Mouse (Mus musculus): Measurements from ENCODE around the gene Ccdc106. TPM values are rescaled to one million over a fixed set of nuclear protein-coding genes. Genes with fewer than 3 reads are reported as not detected.

Gene Ccdc106
- polyA plus RNA-seq, 1 experiment from 2014 or later, result 15.1 TPM

GRCm38 (mm10) chr7:5101066-5101663 lies 80.8 kb downstream of the Ccdc106 start:
- Histone ChIP-seq H3K9me3 (ENCODE audit: control insufficient read depth, low read length) (no peaks in the 10 kb centered on the region), H3K4me3 (ENCODE audit: low read depth, low read length) (no peak overlapping the region), H3K36me3 (ENCODE audit: control insufficient read depth, insufficient read depth, low read length) (peaks cover 32% of the 10 kb centered on the region), H3K9ac (ENCODE audit: low read length) (no peak overlapping the region), H3K27ac (ENCODE audit: low read depth) (no peak overlapping the region), H3K4me1 (replicated peaks; ENCODE audit: control insufficient read depth, insufficient read depth, low read length) (no peaks in the 10 kb centered on the region), H3K4me2 (ENCODE audit: low read length) (no peak overlapping the region), H3K27me3 (replicated peaks; ENCODE audit: control insufficient read depth, insufficient read depth, low read length) (no peaks in the 10 kb centered on the region)
- ATAC-seq (replicated peaks; ENCODE audit: low FRiP score, low TSS enrichment, low read depth) (no peak), DNase-seq (ENCODE audit: low spot score) (no peak)
- WGBS, result 84% methylated on average over 10 of the region's 10 CpGs

DNA sequence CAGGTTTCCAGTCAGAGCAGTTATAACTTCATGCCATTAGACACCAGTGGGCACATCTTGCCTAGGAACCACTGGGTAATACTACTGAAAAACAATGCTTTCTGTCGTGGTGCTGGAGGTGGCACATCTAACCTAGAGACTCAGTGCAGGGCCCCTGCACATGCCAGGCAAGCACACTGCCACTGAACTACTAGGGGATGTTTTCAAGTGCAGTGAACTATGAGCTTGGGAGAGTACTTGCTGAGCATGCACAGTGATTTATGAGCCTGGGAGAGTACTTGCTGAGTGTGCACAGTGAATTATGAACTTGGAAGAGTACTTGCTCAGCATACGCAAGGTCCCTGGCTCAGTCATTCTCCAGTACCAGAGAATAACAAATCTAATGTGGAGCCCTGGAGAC lies 82.2 kb downstream of the Ccdc106 start:
- Histone ChIP-seq H3K4me3 (ENCODE audit: low read depth, low read length) (no peak overlapping the region), H3K4me1 (replicated peaks; ENCODE audit: control insufficient read depth, insufficient read depth, low read length) (no peaks in the 10 kb centered on the region), H3K9me3 (ENCODE audit: control insufficient read depth, low read length) (no peaks in the 10 kb centered on the region), H3K9ac (ENCODE audit: low read length) (no peak overlapping the region), H3K27me3 (replicated peaks; ENCODE audit: control insufficient read depth, insufficient read depth, low read length) (no peaks in the 10 kb centered on the region), H3K27ac (ENCODE audit: low read depth) (no peak overlapping the region), H3K4me2 (ENCODE audit: low read length) (no peak overlapping the region), H3K36me3 (ENCODE audit: control insufficient read depth, insufficient read depth, low read length) (peaks cover 18% of the 10 kb centered on the region)
- ATAC-seq (replicated peaks; ENCODE audit: low FRiP score, low TSS enrichment, low read depth) (no peak), DNase-seq (ENCODE audit: low spot score) (no peak)
- 88% methylated on average over 2 of the region's 2 CpGs for WGBS

DNA sequence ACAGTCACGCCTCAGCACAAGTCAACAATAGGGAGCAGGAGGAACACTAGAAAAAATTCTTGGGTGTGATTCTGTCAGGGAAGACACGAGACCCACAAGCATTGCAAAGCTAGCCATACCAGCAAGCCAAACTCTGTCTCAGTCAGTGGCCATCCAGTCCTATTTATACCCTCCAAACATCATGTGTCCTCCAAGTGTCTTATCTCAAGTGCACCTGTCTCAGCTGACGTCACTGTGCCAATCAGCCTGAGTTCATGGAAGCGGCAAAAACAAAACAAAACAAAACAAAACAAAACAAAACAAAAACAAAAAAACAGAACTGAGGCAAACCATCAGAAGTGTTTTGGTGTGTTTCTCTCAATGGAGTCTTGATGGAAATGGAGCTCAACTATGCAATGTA lies 87.9 kb downstream of the Ccdc106 start:
- Histone ChIP-seq H3K27me3 (replicated peaks; ENCODE audit: control insufficient read depth, insufficient read depth, low read length) (no peaks in the 10 kb centered on the region), H3K4me2 (ENCODE audit: low read length) (no peak overlapping the region), H3K9ac (ENCODE audit: low read length) (no peak overlapping the region), H3K4me3 (ENCODE audit: low read depth, low read length) (no peak overlapping the region), H3K9me3 (ENCODE audit: control insufficient read depth, low read length) (no peaks in the 10 kb centered on the region), H3K36me3 (ENCODE audit: control insufficient read depth, insufficient read depth, low read length) (no peaks in the 10 kb centered on the region), H3K4me1 (replicated peaks; ENCODE audit: control insufficient read depth, insufficient read depth, low read length) (no peaks in the 10 kb centered on the region), H3K27ac (ENCODE audit: low read depth) (no peak overlapping the region)
- DNase-seq (ENCODE audit: low spot score), result peak; percentile 10
- ATAC-seq (replicated peaks; ENCODE audit: low FRiP score, low TSS enrichment, low read depth), result no peak
- 77% methylated on average over 4 of the region's 4 CpGs for WGBS

GRCm38 (mm10) chr7:5109301-5109700 lies 88.9 kb downstream of the Ccdc106 start:
- Histone ChIP-seq H3K9me3 (ENCODE audit: control insufficient read depth, low read length) (no peaks in the 10 kb centered on the region), H3K27me3 (replicated peaks; ENCODE audit: control insufficient read depth, insufficient read depth, low read length) (no peaks in the 10 kb centered on the region), H3K4me1 (replicated peaks; ENCODE audit: control insufficient read depth, insufficient read depth, low read length) (no peaks in the 10 kb centered on the region), H3K9ac (ENCODE audit: low read length) (no peak overlapping the region), H3K4me3 (ENCODE audit: low read depth, low read length) (no peak overlapping the region), H3K36me3 (ENCODE audit: control insufficient read depth, insufficient read depth, low read length) (no peaks in the 10 kb centered on the region), H3K4me2 (ENCODE audit: low read length) (no peak overlapping the region), H3K27ac (ENCODE audit: low read depth) (no peak overlapping the region)
- DNase-seq (ENCODE audit: low spot score) (no peak), ATAC-seq (replicated peaks; ENCODE audit: low FRiP score, low TSS enrichment, low read depth) (no peak)
- 81% methylated on average over 8 of the region's 8 CpGs for WGBS

Other genes with a start within 250 kb of the Ccdc106 start
- not detected in 2 replicates for gene Fam71e2, start 249.3 kb upstream of the Ccdc106 start, polyA plus RNA-seq (2014; fragmentation: Nextera tagmentation; extraction: Ambion mirVana)
- gene Il11, start 237.7 kb upstream of the Ccdc106 start, polyA plus RNA-seq (2014; fragmentation: Nextera tagmentation; extraction: Ambion mirVana), result 0.28 TPM in 1 of 2 replicates, not detected in the other
- 0.52 TPM in 1 of 2 replicates, not detected in the other for gene Tmem190, start 237.6 kb upstream of the Ccdc106 start, polyA plus RNA-seq (2014; fragmentation: Nextera tagmentation; extraction: Ambion mirVana)
- gene Tmem238, start 230.9 kb upstream of the Ccdc106 start, polyA plus RNA-seq (2014; fragmentation: Nextera tagmentation; extraction: Ambion mirVana), result 14.5 and 24.3 TPM in 2 replicates
- 293 and 321 TPM in 2 replicates for gene Rpl28, start 227.7 kb upstream of the Ccdc106 start, polyA plus RNA-seq (2014; fragmentation: Nextera tagmentation; extraction: Ambion mirVana)
- gene Ube2s, start 208.0 kb upstream of the Ccdc106 start, polyA plus RNA-seq (2014; fragmentation: Nextera tagmentation; extraction: Ambion mirVana), result 354 and 371 TPM in 2 replicates
- 0.30 and 0.42 TPM in 2 replicates for gene Shisa7, start 175.9 kb upstream of the Ccdc106 start, polyA plus RNA-seq (2014; fragmentation: Nextera tagmentation; extraction: Ambion mirVana)
- 6.3 and 8.9 TPM in 2 replicates for gene Isoc2b, start 150.3 kb upstream of the Ccdc106 start, polyA plus RNA-seq (2014; fragmentation: Nextera tagmentation; extraction: Ambion mirVana)
- 0.96 and 1.0 TPM in 2 replicates for gene Isoc2a, start 143.4 kb upstream of the Ccdc106 start, polyA plus RNA-seq (2014; fragmentation: Nextera tagmentation; extraction: Ambion mirVana)
- gene Gm36210, start 114.0 kb upstream of the Ccdc106 start, polyA plus RNA-seq (2014; fragmentation: Nextera tagmentation; extraction: Ambion mirVana), result not detected in 2 replicates
- 3.3 and 4.0 TPM in 2 replicates for gene Zfp628, start 105.3 kb upstream of the Ccdc106 start, polyA plus RNA-seq (2014; fragmentation: Nextera tagmentation; extraction: Ambion mirVana)
- gene Nat14, start 98.5 kb upstream of the Ccdc106 start, polyA plus RNA-seq (2014; fragmentation: Nextera tagmentation; extraction: Ambion mirVana), result 3.1 and 3.3 TPM in 2 replicates
- gene Ssc5d, start 94.8 kb upstream of the Ccdc106 start, polyA plus RNA-seq (2014; fragmentation: Nextera tagmentation; extraction: Ambion mirVana), result 3.7 and 4.0 TPM in 2 replicates
- gene Sbk2, start 56.1 kb upstream of the Ccdc106 start, polyA plus RNA-seq (2014; fragmentation: Nextera tagmentation; extraction: Ambion mirVana), result 0.23 and 0.26 TPM in 2 replicates
- gene Sbk3, start 49.4 kb upstream of the Ccdc106 start, polyA plus RNA-seq (2014; fragmentation: Nextera tagmentation; extraction: Ambion mirVana), result 0.16 TPM in 1 of 2 replicates, not detected in the other
- 30.6 and 35.4 TPM in 2 replicates for gene Zfp579, start 24.4 kb upstream of the Ccdc106 start, polyA plus RNA-seq (2014; fragmentation: Nextera tagmentation; extraction: Ambion mirVana)
- gene Zfp524, start 6.1 kb upstream of the Ccdc106 start, polyA plus RNA-seq (2014; fragmentation: Nextera tagmentation; extraction: Ambion mirVana), result 15.7 and 16.0 TPM in 2 replicates
- gene Fiz1, start 5.9 kb upstream of the Ccdc106 start, polyA plus RNA-seq (2014; fragmentation: Nextera tagmentation; extraction: Ambion mirVana), result 37.5 and 40.3 TPM in 2 replicates
- 1.0 and 2.0 TPM in 2 replicates for gene Gm44973, start 5.1 kb upstream of the Ccdc106 start, polyA plus RNA-seq (2014; fragmentation: Nextera tagmentation; extraction: Ambion mirVana)
- 6.2 and 7.2 TPM in 2 replicates for gene Zfp865, start 177 bp upstream of the Ccdc106 start, polyA plus RNA-seq (2014; fragmentation: Nextera tagmentation; extraction: Ambion mirVana)
- not detected in 2 replicates for gene 4632433K11Rik, start 13.6 kb downstream of the Ccdc106 start, polyA plus RNA-seq (2014; fragmentation: Nextera tagmentation; extraction: Ambion mirVana)
- gene Zfp784, start 17.9 kb downstream of the Ccdc106 start, polyA plus RNA-seq (2014; fragmentation: Nextera tagmentation; extraction: Ambion mirVana), result 4.8 and 6.3 TPM in 2 replicates
- gene Zfp580, start 31.0 kb downstream of the Ccdc106 start, polyA plus RNA-seq (2014; fragmentation: Nextera tagmentation; extraction: Ambion mirVana), result 38.3 and 40.1 TPM in 2 replicates
- 129 and 133 TPM in 2 replicates for gene U2af2, start 41.6 kb downstream of the Ccdc106 start, polyA plus RNA-seq (2014; fragmentation: Nextera tagmentation; extraction: Ambion mirVana)
- 57.8 and 65.1 TPM in 2 replicates for gene Epn1, start 59.7 kb downstream of the Ccdc106 start, polyA plus RNA-seq (2014; fragmentation: Nextera tagmentation; extraction: Ambion mirVana)
- not detected in 2 replicates for gene Rfpl4, start 96.4 kb downstream of the Ccdc106 start, polyA plus RNA-seq (2014; fragmentation: Nextera tagmentation; extraction: Ambion mirVana)
- 0.54 and 0.72 TPM in 2 replicates for gene Rasl2-9, start 105.4 kb downstream of the Ccdc106 start, polyA plus RNA-seq (2014; fragmentation: Nextera tagmentation; extraction: Ambion mirVana)
- gene Vmn1r55, start 129.1 kb downstream of the Ccdc106 start, polyA plus RNA-seq (2014; fragmentation: Nextera tagmentation; extraction: Ambion mirVana), result not detected in 2 replicates
- not detected in 2 replicates for gene Vmn1r56, start 176.2 kb downstream of the Ccdc106 start, polyA plus RNA-seq (2014; fragmentation: Nextera tagmentation; extraction: Ambion mirVana)
- gene Vmn1r57, start 197.9 kb downstream of the Ccdc106 start, polyA plus RNA-seq (2014; fragmentation: Nextera tagmentation; extraction: Ambion mirVana), result not detected in 2 replicates

Measured in intestine, embryonic 14.5 days (tissue).